Mouse (Mus musculus) midbrain, embryonic 10.5 days (tissue): ENCODE results near the gene Rapgef4. TPM values are rescaled to one million over a fixed set of nuclear protein-coding genes. Genes with fewer than 3 reads are reported as not detected.

Source experiments
- DNase-seq: peaks from one replicate; pipeline ENCODE4 v3.0.0-alpha.2; 2017; ENCODE audit warnings: low spot score
- H3K27ac ChIP-seq: fragments of 300-500 bp; sonication (generic); replicated peaks from 2 replicates; pipeline ENCODE4 v1.5.1; 2016; ENCODE audit warnings: mild to moderate bottlenecking
- H3K27me3 ChIP-seq: fragments of 300-500 bp; sonication (generic); 2 replicates; pipeline ENCODE4 v1.6.1; 2016; ENCODE audit warnings: low read depth, mild to moderate bottlenecking; ENCODE audit not compliant: poor library complexity, severe bottlenecking
- H3K36me3 ChIP-seq: fragments of 300-500 bp; sonication (generic); 2 replicates; pipeline ENCODE4 v1.6.1; 2016; ENCODE audit warnings: mild to moderate bottlenecking, moderate library complexity
- H3K4me1 ChIP-seq: fragments of 300-500 bp; sonication (generic); 2 replicates; pipeline ENCODE4 v1.6.1; 2016
- H3K4me3 ChIP-seq: fragments of 300-500 bp; sonication (generic); 2 replicates; pipeline ENCODE4 v1.5.1; 2016; ENCODE audit warnings: mild to moderate bottlenecking, moderate library complexity
- H3K9me3 ChIP-seq: fragments of 300-500 bp; sonication (generic); replicated peaks from 2 replicates; pipeline ENCODE4 v1.6.1; 2016; ENCODE audit warnings: mild to moderate bottlenecking
- WGBS: fragments of 180-500 bp; shearing (Covaris S2); methylation state at CpG from one replicate; pipeline ENCODE4 v1.1.7; 2016; 5-methylcytosine and 5-hydroxymethylcytosine counted together
- polyA plus RNA-seq: library from polyadenylated mRNA; unstranded; fragments of >200 nt; fragmentation: Nextera tagmentation; extraction: Ambion mirVana; gene quantifications from 2 replicates; pipeline ENCODE4 v1.2.1, GENCODE M21; 2016

The Rapgef4 gene
- polyA plus RNA-seq, 1 experiment from 2014 or later = 2.9 TPM

DNA sequence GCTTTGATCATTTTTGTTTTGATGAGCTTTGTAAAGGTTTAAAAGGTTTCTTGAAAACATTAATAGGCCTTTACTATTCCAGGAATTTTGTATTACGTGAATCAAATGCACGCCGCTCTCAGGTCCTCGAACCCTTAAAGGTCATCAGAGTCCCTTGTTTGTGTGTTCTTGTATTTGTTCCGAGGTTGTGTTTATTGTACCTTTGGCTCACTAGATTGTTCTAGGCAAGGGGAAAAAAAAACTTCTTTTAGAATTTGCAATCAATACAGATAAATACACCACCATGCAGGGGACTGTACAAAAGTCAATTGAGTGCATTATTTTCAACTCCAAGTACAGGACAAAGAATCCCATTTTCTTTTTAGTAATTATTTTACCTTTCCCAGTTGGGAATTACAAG is 175.4 kb downstream of the Rapgef4 start:
- Histone ChIP-seq H3K27ac (no peak overlapping the region), H3K4me1 (peaks cover 5% of the 10 kb centered on the region), H3K27me3 (no peaks in the 10 kb centered on the region), H3K9me3 (no peaks in the 10 kb centered on the region), H3K4me3 (no peak overlapping the region), H3K36me3 (no peaks in the 10 kb centered on the region)
- WGBS = 95% methylated on average over 5 of the region's 5 CpGs
- DNase-seq = no peak

DNA sequence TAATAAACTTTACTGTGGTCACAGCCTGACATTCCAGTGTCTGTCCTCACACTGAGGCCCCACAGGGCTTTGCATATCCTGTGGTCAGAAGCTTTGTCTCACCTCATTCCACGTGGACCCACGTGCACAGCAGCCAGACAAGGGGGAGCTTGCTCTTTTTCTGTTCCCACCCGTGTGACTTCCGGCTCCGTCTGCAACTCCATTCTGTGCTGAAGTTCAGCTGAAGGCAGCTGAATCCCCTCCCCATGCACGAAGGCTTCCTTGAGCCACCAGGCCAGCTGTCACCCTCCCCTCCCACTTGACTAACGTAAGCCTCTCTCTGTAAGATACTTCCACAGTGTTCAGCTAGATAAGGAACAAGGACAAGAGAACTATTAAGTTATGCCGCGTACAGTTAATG is 176.5 kb downstream of the Rapgef4 start:
- 65% methylated on average over 9 of the region's 9 CpGs for WGBS

DNA sequence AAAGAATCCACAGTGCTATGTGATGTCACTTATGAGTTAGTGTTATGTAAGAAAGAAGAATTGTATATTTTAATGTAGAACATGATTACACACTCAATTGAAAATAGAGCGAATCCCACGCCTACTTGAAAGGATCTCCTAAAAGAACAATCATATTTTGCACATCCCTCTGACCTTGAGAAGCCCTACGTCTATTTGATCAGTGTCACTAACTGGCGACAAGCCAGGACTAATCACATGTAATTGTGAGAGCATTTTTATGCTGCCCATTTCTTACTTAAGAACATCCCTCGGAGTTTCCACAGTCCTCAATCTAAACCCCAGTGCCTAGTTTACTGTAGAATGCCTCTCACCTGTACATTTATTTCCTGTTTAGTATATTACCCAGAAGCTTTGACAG is 177.0 kb downstream of the Rapgef4 start:
- 93% methylated on average over 5 of the region's 5 CpGs for WGBS
- no peak overlapping the region for H3K27ac ChIP-seq
- H3K4me1 ChIP-seq = peaks cover 5% of the 10 kb centered on the region
- H3K9me3 ChIP-seq = no peaks in the 10 kb centered on the region
- no peaks in the 10 kb centered on the region for H3K36me3 ChIP-seq
- no peak for DNase-seq
- no peak overlapping the region for H3K4me3 ChIP-seq
- no peaks in the 10 kb centered on the region for H3K27me3 ChIP-seq

More for the DNA sequence above, 176.5 kb downstream of the Rapgef4 start:
- H3K4me1 ChIP-seq = peaks cover 5% of the 10 kb centered on the region
- H3K36me3 ChIP-seq = no peaks in the 10 kb centered on the region
- peak; percentile 18 for DNase-seq
- H3K27ac ChIP-seq = 0 out of 2 replicates have a peak overlapping the region, but pooled peaks have one; percentile 23
- no peak overlapping the region for H3K4me3 ChIP-seq
- H3K27me3 ChIP-seq = no peaks in the 10 kb centered on the region
- H3K9me3 ChIP-seq = no peaks in the 10 kb centered on the region

DNA sequence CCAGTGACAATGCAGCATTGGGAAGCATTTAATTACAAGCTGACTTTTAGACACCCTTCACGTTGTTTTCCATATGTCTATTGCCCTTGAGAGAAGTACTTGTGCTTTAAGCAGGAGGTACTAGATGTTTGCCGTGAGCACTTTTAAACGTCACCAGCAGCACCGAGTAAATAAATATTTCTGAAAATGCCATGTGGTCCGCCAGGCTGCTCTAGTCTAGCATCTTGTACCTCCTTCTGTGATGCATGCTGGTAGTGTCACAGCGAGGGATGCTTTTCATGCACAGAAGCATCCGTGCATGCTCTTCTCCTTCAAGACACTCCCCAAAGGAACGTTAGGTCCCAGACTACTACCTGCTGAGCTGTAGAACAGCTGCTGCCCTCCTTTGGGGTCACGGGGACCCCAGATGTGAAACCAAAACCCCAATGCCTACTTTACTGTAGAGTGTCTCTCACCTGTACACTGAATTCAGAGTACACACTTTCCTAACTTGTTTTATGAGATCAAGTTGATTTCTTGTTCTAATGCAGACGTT is 177.7 kb downstream of the Rapgef4 start:
- no peak for DNase-seq
- WGBS = 85% methylated on average over 10 of the region's 10 CpGs

DNA sequence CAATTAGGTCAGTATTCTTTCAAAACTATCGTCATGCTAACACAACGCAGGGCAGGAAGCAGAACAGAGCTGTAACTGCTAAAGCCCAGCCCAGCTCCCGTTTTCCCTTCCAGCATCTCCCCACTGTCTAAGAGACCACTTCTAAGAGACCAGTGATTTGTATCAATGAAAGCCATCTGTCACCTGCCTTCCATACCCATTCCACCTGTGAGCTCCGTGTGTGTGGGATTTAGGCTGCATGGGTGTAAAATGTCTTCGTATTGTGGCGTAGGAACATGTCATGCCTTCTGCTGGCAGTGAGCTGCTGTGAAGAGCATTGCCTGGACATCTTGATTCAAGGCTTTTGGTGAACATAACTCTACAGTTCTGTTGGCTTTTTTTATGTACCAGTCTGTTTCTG is 178.2 kb downstream of the Rapgef4 start:
- no peak for DNase-seq
- Histone ChIP-seq H3K4me3 (no peak overlapping the region), H3K4me1 (peaks cover 5% of the 10 kb centered on the region), H3K27ac (no peak overlapping the region), H3K9me3 (no peaks in the 10 kb centered on the region), H3K27me3 (no peaks in the 10 kb centered on the region), H3K36me3 (no peaks in the 10 kb centered on the region)
- WGBS = 88% methylated on average over 6 of the region's 6 CpGs

More for the DNA sequence above, 177.7 kb downstream of the Rapgef4 start:
- Histone ChIP-seq H3K4me1 (peaks cover 5% of the 10 kb centered on the region), H3K36me3 (no peaks in the 10 kb centered on the region), H3K9me3 (no peaks in the 10 kb centered on the region), H3K27me3 (no peaks in the 10 kb centered on the region), H3K4me3 (no peak overlapping the region), H3K27ac (no peak overlapping the region)

DNA sequence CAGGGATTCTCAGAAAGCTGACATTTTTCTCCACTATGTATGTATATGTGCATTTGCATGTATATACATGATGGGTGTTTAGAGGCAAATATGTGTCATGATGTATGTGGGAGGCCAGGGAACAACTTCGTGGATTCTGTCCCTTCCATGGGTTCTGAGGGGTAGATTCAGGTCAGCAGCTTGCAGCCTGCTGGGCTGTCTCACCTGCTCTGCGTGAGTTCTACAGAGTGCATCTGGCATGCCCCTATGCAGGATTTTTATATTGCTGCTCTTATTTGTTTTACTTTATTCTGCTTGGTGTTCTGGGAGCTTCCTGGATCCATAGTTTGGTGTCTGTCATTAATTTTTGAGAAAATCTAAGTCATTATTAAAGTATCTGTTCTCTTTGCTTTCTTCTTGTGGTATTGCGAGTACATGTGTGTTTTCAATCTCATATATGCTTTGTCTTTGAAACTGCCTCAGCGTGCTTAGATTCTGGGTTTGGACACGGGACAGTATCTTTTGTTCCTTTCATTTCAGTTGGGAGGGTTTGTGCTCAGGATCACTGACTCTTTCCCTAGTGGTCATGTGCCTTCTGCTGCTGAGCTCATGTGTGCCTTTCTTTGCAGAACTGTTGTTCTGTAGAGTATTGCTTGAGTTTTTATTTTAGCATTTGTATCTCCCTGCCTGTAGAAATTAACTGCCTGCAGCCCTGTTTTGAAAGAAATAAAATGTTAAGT is 184.3 kb downstream of the Rapgef4 start:
- H3K4me3 ChIP-seq = no peak overlapping the region
- H3K36me3 ChIP-seq = no peaks in the 10 kb centered on the region
- no peaks in the 10 kb centered on the region for H3K4me1 ChIP-seq
- no peaks in the 10 kb centered on the region for H3K9me3 ChIP-seq
- no peak overlapping the region for H3K27ac ChIP-seq
- WGBS = 81% methylated on average over 5 of the region's 5 CpGs
- no peaks in the 10 kb centered on the region for H3K27me3 ChIP-seq
- no peak for DNase-seq

DNA sequence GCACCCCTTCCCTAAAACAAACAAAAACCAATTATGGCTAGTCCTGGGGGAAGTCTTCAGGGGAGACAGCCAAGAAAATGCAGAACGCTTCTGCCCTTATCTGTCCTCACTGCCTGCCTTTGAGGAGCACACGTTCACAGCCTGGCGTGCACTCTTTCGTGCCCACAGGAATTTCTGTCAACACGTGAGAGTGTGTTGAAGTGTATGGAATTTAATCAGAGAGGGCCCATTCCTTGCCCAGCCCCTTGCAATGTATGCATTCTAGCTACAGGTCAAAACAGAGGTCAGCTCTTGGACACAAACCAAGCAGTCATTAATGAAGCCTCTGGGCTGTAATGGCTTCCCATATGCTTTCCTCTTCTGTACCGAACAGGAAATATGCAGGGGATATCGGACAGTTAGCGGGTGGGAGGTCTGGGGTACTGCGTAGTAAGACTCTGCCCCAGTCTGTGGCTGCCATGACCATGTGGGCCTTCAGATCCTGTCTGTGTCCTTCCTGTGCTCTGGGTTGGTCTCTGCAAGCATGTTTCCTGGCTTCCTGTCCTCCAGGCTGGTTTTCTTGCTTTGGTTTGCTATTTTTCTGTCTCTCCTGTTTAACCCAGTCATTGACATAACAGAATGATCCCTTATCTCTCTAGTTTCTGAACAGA is 188.5 kb downstream of the Rapgef4 start:
- Histone ChIP-seq H3K27ac (no peak overlapping the region), H3K4me1 (no peaks in the 10 kb centered on the region), H3K9me3 (no peaks in the 10 kb centered on the region), H3K27me3 (no peaks in the 10 kb centered on the region), H3K4me3 (no peak overlapping the region), H3K36me3 (no peaks in the 10 kb centered on the region)
- no peak for DNase-seq
- WGBS = 78% methylated on average over 9 of the region's 9 CpGs

DNA sequence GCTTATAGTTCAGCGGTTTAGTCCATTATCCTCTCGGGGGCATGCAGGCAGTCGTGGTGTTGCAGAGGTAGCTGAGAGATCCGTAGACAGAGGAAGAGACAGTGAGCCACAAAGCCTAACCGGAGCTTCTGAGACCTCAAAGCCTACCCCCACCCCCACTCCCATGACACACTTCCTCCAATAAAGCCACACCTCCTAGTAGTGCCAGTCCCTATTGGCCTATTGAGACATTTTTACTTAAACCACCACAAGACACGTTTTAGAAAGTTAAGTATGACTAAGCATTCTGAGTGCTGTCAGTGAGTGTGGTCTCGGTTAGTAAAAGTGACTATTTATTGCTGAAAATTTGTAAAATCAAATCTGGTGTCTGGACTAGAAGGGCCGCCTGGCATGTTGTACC is 189.5 kb downstream of the Rapgef4 start:
- Histone ChIP-seq H3K9me3 (no peaks in the 10 kb centered on the region), H3K36me3 (no peaks in the 10 kb centered on the region), H3K4me1 (peaks cover 2% of the 10 kb centered on the region; the same call in 1 of the 2 replicates), H3K27ac (no peak overlapping the region), H3K27me3 (no peaks in the 10 kb centered on the region), H3K4me3 (no peak overlapping the region)
- WGBS = 85% methylated on average over 8 of the region's 8 CpGs
- no peak for DNase-seq

DNA sequence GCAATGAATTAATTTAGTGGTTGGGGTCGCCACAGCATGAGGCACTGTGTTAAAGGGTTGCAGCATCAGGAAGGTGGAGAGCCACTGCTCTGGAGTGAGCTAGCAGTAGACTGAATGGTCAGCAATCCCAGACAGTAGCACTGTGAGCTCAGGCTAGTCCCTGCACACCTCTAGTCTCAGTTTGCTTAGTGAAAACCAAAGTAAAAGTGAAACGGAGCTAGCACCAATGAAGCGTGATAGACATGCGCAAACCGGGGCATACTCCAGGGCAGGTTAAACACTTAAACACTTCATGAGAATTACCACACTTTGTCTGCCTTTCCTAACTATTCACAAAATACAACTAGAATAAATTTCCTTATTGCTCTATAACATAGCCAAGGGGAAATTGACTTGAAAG is 190.2 kb downstream of the Rapgef4 start:
- Histone ChIP-seq H3K27me3 (no peaks in the 10 kb centered on the region), H3K27ac (no peak overlapping the region), H3K4me1 (peaks cover 9% of the 10 kb centered on the region), H3K9me3 (no peaks in the 10 kb centered on the region), H3K36me3 (no peaks in the 10 kb centered on the region), H3K4me3 (no peak overlapping the region)
- WGBS = 86% methylated on average over 5 of the region's 5 CpGs
- DNase-seq = no peak

DNA sequence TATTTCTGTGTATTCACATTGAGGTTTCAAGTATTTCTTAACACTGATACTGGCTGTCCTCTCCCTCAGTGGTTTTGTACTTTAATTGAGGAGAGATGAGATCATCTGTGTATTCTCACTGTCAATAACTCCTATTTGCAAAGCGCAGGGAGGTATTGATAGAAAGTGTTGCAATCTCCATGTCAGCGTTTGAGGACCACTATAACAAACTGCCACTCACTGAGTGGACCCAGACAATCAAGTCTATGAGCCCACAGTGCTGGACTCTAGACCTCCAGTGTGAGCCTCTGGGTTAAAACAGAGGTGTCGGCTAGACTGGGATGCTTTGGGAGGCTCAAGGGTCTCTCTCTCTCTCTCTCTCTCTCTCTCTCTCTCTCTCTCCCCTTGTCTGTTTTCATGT is 192.0 kb downstream of the Rapgef4 start:
- no peak for DNase-seq
- Histone ChIP-seq H3K9me3 (no peaks in the 10 kb centered on the region), H3K4me1 (peaks cover 18% of the 10 kb centered on the region), H3K27me3 (no peaks in the 10 kb centered on the region), H3K36me3 (no peaks in the 10 kb centered on the region), H3K27ac (no peak overlapping the region), H3K4me3 (no peak overlapping the region)
- 83% methylated on average over 3 of the region's 3 CpGs for WGBS

DNA sequence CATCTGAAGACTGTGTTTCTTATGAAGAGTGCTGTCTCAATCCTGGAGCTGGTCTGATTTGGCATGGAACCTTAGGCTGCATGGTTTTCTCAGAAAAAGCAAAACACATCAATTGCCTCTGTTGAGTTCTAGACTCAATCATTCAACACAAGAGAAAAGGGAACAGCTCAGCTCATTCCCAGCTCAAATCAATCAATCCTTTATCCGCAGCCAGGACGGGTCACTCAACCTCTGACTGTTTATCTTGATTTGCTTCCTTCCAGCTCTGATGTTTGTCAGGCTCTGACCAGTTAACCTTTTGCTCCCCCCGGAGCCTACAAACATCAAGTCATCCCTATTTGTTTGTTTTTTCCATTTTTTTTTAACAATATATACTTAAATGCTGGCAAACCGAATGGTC is 192.8 kb downstream of the Rapgef4 start:
- no peaks in the 10 kb centered on the region for H3K9me3 ChIP-seq
- 75% methylated on average over 4 of the region's 4 CpGs for WGBS

DNA sequence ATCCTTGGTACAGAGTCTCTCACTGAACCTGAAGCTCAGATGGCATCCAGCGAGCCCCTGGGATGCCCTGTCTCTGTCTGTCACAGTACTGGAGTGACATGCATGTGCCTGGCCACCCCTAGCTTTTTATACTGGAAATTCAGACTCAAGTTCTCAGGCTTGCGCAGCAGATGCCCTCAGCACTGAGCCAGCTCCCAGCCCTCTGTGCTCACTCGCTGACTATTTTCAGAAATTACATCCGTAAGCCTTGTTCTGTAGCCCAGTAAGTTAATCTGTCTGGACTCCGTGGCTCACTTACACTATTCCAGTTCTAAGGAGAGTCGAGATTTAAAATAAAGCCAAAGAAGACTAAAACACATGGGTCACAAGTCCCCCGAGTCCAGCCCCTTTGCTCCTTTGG is 194.5 kb downstream of the Rapgef4 start:
- no peak for DNase-seq
- Histone ChIP-seq H3K27me3 (no peaks in the 10 kb centered on the region), H3K27ac (no peak overlapping the region), H3K4me3 (no peak overlapping the region), H3K9me3 (no peaks in the 10 kb centered on the region), H3K4me1 (peaks cover 18% of the 10 kb centered on the region), H3K36me3 (no peaks in the 10 kb centered on the region)
- 86% methylated on average over 7 of the region's 7 CpGs for WGBS

More for the DNA sequence above, 192.8 kb downstream of the Rapgef4 start:
- H3K27ac ChIP-seq = no peak overlapping the region
- H3K27me3 ChIP-seq = no peaks in the 10 kb centered on the region
- no peak overlapping the region for H3K4me3 ChIP-seq
- no peak for DNase-seq
- H3K4me1 ChIP-seq = peaks cover 18% of the 10 kb centered on the region
- H3K36me3 ChIP-seq = no peaks in the 10 kb centered on the region

DNA sequence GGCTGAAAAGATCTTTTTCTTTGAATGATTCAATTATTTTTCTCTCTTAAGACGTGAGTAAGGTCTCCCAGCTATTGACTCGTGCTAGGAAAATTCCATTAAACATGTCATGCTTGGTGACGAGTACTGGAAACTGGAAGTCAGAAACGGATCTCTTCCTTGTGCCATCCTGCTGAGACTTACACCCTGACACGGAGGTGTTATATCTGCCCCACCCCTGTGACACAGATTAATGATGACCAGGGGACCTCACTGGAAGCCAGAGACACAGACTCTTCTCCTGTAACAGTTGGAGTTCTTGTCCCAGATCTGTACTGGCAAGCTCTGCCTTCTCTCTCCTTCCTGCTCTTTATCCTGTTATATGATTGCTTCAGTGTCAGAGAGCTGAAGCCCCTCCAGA is 194.9 kb downstream of the Rapgef4 start:
- H3K4me3 ChIP-seq = no peak overlapping the region
- H3K27me3 ChIP-seq = no peaks in the 10 kb centered on the region
- H3K9me3 ChIP-seq = no peaks in the 10 kb centered on the region
- H3K36me3 ChIP-seq = no peaks in the 10 kb centered on the region
- peaks cover 22% of the 10 kb centered on the region for H3K4me1 ChIP-seq
- no peak for DNase-seq
- no peak overlapping the region for H3K27ac ChIP-seq
- 60% methylated on average over 5 of the region's 5 CpGs for WGBS
